Mouse (Mus musculus) spleen, postnatal 36 days (tissue): Measurements from ENCODE around the gene Mum1.

Experiments used
- DNase-seq, 2 experiments: peaks; one replicate each; pipeline ENCODE4 v3.0.0; 2022; ENCODE audit warnings: low spot score in 2 of 2, mixed read lengths in 1 of 2

Mum1 gene

DNA sequence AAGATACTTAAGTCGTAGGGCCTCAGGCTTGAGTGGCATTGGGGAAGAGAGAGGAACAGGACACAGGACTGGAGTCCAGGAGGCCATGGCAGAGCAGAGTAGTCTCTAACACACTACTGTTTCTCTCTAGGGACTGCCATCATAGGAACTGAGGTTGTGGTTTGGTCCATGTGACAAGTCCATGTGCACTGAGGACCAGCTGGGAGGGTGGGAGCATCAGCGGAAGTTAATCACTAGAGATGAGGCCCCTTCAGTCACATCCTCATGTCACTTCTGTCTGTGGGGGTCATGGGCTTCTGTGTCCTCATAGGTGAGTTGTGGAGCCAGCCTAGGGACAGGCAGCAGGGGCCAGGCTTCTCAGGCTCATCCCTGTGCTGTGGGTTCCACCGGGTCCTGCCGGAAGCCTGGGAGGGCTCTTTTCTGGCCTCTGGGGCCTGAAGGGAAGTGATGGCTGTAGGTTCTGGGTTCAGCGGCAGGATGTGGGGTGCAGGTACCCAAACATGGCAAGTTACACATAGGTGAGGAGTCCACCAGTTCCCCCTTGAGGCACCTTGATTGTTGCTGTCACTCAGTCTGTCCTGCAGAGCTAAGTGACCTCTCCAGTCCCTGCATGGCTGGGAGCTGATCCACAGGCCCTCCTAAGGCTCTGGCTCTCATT is 45.1 kb downstream of the Mum1 start:
- peak in 1 of 2 experiments; percentile 26 for DNase-seq

GRCm38 (mm10) chr10:80271870-80272585 is 45.8 kb downstream of the Mum1 start:
- DNase-seq, result no peak

GRCm38 (mm10) chr10:80273847-80274246 is 47.6 kb downstream of the Mum1 start:
- DNase-seq, result no peak

GRCm38 (mm10) chr10:80276238-80276637 is 50.0 kb downstream of the Mum1 start:
- DNase-seq, result no peak

GRCm38 (mm10) chr10:80278390-80278789 is 52.2 kb downstream of the Mum1 start:
- no peak for DNase-seq

DNA sequence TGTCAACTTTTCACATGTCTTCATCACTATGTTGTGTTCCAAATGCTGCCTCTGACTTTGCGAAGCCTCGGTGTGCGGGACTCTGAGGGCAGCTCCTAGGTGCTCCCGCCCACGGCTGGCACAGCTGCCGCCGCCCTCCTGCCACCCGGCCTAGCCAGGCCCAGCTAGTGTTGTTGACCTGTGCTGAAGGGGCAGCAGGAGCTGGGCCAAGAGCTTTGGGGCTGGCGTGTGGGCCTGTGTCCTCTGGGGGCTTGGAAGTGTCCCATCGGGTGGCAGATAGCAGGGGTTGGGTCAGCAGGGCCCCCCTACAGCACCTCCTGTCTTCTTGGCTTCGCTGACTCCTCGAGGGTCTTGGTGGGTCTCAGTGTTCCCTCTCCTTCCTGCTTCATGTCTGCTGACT is 53.0 kb downstream of the Mum1 start:
- DNase-seq, result no peak

DNA sequence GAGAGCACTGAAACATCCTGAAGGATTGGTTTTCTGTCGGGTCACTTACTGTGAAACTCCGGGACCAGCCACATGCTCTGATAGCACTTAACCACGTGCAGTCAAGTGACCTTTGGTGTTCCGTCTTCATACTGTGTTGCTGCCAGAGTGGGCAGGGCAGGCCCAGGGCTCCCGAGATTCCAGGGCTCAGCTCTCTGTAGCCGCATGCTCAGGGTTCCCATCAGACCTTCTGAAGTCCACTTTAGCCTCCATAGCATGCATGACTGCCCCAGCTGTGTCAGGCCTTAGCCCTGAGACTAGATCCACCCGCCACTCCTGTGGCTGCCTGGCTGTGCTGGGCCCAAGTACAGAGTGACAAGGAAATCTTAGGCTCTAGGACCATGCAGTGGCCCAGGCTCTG is 55.1 kb downstream of the Mum1 start:
- DNase-seq, result no peak

DNA sequence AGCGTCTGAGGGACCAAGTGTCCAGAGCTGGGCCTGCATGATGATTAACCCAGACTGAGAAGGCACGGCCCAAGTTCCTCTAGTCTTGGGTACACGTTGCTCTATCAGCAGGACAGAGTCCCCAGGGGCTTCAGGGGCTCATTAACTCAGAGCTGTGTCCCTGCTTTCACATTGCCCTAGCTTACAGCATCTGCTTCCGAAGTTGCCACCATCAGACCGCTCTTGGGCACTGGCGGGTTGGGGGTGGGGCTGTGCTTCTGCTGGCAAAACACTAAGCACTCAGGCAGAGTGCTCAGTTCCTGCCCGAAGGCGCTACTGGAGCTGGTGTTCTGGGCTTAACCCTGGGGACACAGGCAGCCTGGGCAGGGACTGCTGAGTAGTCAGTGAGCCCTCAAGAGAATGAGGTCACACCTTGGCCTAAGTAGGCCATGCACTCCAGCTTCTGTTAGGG is 55.7 kb downstream of the Mum1 start:
- no peak for DNase-seq

GRCm38 (mm10) chr10:80282481-80283441 is 56.5 kb downstream of the Mum1 start:
- DNase-seq, result no peak

DNA sequence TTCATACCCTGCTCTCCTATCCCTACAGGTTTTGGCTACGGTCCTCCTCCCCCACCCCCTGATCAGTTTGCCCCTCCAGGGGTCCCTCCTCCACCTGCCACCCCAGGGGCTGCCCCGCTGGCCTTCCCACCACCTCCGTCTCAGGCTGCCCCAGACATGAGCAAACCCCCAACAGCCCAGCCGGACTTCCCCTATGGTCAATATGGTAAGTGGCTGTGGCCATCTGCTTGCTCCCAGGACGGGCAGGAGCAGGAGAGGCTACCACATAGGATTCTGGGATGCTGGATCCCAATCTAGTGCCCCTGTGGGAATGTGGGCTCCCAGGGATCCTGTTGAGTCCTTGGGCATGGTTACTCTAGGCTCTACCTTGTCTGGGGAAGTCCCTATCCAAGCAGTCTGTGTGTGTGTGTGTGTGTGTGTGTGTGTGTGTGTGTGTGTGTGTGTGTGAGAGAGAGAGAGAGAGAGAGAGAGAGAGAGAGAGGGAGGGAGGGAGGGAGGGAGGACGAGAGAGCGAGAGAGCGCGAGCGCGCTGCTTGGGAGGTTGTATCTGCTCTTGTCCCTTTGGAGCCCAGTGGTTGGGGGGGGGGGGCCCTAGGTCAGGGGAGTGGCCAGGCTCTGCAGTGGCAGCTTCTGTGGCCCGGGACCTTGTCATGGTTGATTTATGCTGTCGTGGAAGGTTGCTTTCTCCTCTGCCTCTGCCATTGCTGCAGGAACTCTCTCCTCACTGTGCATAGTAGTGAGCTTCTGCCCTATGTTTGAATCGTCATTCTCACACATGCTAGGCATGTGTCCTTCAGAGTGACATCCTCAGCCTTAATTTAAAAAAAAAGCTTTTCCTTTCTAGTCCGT is 59.2 kb downstream of the Mum1 start:
- DNase-seq, result no peak

- no peak for DNase-seq
Observed at GRCm38 (mm10) chr10:80288097-80288496, 61.9 kb downstream of the Mum1 start.

- no peak for DNase-seq
Observed at GRCm38 (mm10) chr10:80288657-80289056, 62.4 kb downstream of the Mum1 start.

GRCm38 (mm10) chr10:80292251-80293146 is 66.3 kb downstream of the Mum1 start, which contains the start of gene Rps15:
Gene Rps15 (plus strand): TSS chr10:80292453.
- peak; percentile 94 for DNase-seq

DNA sequence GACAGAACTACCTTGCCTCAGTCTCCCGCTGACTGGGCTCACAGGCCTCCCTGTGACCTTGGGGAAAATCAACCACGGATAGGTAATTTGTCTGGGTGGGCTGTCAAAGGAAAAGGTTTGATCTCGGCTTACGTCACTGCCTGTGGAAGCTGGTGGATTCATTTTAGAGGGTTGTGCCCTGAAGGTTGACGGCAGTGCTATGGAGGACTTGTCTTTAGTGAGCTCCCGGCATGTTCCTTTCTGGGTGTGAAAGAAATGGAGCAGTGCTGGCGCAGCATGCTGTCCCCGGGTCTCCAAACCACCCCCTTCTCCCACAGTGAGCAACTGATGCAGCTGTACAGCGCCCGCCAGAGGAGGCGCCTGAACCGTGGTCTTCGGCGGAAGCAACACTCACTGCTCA is 67.1 kb downstream of the Mum1 start:
- no peak for DNase-seq
